Mouse (Mus musculus) urinary bladder, postnatal 25 days (tissue): Measurements from ENCODE around the gene F2.

Experiments used
- DNase-seq: peaks from one replicate; pipeline ENCODE4 v3.0.0; 2022; ENCODE audit warnings: low spot score

The F2 gene

GRCm38 (mm10) chr2:91636229-91636628 is at the start of gene F2:
F2 (minus strand) TSS chr2:91636414.
- DNase-seq: no peak

DNA sequence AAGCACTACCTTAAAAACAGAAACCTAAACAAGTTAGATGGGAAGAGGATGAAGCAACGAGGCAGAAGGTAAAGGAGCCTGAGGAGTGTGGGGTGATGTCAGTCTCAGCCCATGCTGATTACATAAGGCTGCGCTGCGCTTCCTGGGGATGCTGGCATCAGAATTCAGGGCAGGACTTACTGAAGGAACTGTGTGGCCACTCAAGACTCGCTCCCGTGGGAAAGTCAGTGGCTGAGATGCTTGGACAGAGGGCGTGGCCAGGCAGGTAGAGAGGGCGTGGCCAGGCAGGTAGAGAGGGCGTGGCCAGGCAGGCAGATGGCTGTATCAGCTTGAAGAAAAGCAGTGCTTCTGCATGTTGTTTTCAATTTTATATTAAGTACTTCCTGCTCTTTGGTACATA is 47.7 kb upstream of the F2 start:
- DNase-seq: no peak

DNA sequence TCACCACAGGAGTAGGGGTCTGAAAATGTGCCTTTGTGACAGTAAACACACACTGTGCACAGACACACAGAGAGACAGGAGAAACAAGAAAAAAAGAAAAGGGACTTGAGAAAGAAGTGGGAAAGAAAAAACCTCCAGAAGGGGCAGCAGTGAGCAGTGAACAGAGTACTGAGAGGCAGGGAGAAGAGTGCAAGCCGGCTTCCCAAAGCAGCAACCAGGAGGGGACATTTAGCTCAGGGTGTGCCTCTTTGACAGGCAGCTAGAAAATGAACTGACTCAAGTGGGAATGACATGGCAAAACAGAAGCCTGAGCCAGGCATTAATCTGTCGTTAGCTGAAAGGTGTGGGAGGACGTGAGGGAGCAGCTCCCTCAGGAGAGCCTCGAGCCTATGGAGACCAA is 46.6 kb upstream of the F2 start:
- DNase-seq: peak; percentile 28

DNA sequence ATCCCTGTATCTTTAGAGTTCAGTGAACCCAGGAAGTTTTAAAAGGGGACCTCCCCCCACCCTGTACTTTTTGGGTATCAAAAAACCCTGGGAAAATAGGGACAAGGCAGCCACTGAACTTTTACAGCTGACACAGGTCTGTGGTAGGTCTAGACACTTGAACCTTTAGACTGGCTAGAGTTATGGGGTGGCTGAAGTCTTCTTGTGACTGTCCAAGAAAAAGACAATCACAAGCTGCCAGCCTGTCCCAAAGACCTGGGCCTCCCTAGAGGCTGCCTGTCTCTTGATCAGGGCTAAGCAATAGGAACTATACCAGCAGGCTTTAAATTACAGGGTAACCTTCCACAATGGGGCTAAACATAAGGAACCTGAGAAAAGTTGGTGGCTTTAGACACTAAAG is 40.7 kb upstream of the F2 start:
- DNase-seq: no peak

- DNase-seq: no peak
Observed at GRCm38 (mm10) chr2:91676420-91676819, 40.2 kb upstream of the F2 start.

GRCm38 (mm10) chr2:91674895-91675294 is 38.7 kb upstream of the F2 start:
- no peak for DNase-seq

DNA sequence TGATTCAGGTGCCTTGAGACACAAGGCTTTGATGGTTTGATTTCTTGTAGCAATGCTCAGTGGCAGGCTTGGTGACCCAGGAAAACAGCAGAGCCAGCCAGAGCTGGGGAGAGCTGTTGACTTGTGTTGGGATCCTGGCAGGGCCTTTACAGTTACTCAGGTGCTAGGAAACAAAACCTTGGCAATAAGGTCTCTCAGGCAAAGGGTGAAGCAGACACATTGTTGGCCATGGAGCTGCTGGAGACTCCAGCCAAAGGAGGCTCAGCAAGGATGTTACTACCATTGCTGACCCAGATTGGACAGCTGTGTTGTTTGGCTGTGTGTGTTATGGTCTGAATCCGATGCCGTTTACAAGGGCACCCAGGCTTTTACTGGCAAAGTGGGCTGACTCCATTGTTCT is 37.4 kb upstream of the F2 start:
- no peak for DNase-seq

DNA sequence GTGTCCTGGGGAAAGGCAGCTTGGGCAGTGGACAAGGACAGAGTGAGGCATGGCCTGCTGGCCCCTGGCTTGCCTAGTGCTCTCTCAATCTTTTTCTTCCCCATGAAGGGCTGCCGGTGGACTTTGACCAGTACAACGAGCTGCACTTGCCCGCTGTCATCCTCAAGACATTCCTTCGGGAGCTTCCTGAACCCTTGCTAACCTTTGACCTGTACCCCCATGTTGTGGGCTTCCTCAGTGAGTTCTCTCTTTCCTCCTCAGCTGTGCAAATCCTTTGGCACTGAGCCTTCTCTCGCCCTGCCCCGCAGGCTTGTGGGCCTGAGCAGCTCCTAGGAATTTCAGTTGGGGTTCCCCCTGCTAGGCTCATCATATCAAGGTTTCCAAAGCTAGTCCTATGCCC is 33.8 kb upstream of the F2 start:
- no peak for DNase-seq

GRCm38 (mm10) chr2:91669326-91669725 is 33.1 kb upstream of the F2 start:
- DNase-seq: no peak

DNA sequence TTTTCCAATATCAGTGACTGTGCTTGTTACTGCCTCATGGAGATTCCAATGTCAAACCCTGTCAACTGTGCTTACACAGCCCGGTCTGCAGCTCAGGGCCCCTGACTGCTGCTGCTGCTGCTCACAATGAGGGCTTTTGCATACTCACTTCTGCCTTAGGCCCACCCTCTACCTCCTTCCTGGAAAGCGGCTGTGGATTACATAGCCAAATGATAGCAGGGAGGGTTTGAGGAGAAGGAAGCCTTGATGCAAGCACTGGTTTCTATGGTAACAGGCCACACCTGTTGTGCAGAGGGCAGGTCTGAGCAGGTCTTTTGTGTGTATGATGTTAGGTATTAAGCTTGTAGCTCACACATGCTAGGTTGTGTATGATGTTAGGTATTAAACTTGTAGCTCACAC is 31.5 kb upstream of the F2 start:
- no peak for DNase-seq

GRCm38 (mm10) chr2:91666386-91666910 is 30.2 kb upstream of the F2 start:
- DNase-seq: no peak

- no peak for DNase-seq
Observed at GRCm38 (mm10) chr2:91664780-91665179, 28.6 kb upstream of the F2 start.

- no peak for DNase-seq
Observed at GRCm38 (mm10) chr2:91660981-91661380, 24.8 kb upstream of the F2 start.

- DNase-seq: no peak
Observed at GRCm38 (mm10) chr2:91659657-91660056, 23.4 kb upstream of the F2 start.

DNA sequence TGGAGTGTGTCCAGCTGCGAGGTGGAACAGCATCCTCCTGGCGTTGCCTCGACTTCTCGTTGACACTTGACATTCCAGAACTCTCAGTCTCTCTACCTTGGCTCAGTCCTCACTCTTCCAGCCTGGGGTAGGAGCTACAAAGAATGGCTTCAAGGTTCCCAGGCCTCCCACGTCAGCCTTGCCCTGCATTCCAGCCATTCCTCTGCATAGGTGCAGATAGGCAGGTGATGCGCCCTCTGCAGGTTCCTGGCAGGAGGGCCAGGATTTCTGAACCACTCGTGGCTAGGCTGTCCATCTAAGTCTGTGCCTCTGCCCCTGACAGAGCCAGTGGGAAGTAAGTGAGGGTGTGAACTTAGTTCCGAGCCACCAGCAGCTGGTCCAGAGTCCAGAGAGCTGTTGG is 20.6 kb upstream of the F2 start:
- no peak for DNase-seq

- no peak for DNase-seq
Observed at GRCm38 (mm10) chr2:91655827-91656226, 19.6 kb upstream of the F2 start.

GRCm38 (mm10) chr2:91655388-91655787 is 19.2 kb upstream of the F2 start:
- no peak for DNase-seq

DNA sequence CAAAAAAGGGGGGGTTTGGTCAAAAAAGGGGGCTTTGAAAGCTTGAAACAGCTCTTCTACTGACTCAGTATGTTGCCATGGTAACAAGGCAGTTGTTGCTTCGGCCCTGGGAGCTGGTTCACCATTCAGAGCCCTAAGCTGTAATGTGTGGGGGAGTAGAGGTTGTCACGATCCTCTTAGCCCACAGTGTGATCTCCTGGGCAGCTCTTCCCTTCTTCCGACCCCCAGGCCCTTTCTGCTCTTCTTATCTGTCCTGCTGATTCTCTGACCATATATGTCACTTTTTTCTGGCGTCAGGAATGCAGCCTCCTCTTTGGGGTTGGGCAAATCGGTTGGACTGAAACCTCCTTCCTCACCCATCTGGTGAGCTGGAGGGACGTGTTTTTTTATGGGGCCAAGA is 16.6 kb upstream of the F2 start:
- no peak for DNase-seq

DNA sequence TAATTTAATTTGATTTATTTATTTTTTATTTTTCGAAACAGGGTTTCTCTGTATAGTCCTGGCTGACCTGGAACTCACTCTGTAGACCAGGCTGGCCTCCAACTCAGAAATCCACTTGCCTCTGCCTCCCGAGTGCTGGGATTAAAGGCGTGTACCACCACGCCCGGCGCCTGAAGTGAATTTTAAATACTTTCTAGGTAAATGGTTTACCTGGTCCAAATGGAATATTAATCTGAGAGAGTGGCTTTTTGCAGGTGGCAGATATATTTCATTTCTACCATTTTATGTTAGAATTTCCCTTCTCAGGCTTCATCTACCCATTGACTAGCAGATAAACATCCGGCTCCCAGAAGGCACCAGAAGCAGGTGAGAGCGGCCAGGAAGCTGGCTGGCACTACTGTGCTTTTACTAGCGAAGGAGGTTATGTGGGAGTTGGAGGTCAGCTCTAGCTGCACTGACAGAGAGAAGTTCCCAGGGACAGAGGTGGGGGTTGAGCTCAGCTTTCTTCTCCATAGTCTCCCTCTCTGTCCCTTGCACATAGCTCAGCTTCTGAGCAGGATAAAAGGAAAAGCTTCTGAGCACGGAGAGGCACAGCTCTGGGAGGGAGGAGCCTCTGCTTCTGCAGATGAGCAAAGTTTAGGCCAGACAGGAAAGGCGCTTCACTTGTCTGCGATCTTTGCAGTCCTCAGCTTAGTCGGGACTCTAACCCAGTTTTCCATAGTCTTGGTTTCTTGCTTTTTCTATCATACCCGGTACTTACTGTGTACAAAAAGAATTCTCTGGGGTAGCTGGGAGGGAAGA is 15.4 kb upstream of the F2 start:
- no peak for DNase-seq

DNA sequence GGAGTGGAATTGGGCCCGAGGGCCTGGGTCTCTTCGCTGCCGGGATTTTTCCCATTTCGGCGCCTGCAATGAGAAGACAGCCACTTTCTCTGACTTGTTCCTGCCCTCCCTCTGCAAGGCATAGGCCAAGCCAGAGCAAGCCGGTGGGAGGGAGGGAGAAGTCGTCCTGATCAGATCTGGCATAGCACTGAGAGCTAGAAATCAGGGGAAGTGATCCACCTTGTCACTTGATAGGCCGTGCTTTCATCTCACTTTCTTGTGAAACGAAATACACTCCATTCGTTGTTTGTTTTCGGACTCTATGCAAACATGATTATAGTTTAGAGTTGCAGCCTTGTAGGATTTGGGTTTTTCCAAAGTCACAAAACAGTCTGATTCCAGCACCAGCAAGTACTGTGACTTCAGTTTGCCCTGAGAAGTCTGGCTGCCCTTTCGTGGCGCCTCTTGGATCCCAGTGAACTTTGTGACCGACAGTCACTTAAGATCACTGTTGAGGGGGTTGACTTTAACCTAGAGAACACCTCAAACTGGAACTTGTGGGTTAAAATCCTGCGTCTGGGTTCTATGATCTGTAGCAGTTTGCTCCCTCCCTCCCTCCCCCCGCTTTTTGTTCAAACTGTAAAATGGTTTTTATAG is 14.3 kb upstream of the F2 start:
- no peak for DNase-seq

DNA sequence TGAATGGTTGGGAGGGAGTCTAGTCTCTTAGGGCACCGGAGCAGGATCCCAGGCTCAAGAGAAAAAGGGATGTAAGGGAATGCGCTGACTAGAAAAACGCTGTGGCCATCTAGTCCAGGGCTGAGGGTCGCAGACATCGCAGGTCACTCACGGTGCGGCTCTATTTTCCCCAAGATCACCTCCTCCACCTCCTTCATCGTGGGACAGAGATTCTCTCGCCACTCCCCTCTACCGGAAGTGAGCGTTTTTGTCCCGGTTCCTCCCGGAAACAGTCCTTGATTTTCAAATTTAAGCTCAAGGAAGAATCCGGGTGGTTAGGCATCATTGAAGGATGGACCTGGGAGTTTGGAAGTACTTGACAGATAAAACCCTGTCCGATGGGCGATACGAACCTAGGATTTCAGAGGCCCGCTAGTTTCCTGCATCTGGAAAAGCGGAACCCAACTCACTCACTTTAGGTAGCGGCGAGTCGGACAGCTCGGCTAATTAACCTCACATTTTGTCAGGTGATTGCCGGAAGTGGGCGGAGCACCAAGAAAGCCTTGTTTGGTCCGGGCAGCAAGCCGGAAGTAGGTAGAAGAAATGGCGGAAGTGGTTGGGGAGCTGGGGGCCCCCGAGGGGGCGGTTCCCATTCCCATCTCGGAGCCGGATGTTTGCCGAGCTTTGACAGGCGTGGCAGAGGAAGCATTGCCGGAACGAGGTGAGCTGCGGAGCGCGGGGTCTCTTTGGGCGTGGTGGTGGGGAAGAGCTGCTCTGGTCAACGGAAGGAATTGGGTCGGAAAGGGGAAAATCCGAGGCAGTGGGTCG is 13.5 kb upstream of the F2 start, which contains the start of the genes Zfp408 and Arhgap1:
Gene Zfp408 (minus strand): TSS at position 239 of the 807 bp plus-strand sequence.
Gene Arhgap1 (plus strand): TSS at position 308 of the 807 bp plus-strand sequence.
- peak; percentile 93 for DNase-seq

- DNase-seq: no peak
Observed at GRCm38 (mm10) chr2:91649152-91649551, 12.9 kb upstream of the F2 start.

DNA sequence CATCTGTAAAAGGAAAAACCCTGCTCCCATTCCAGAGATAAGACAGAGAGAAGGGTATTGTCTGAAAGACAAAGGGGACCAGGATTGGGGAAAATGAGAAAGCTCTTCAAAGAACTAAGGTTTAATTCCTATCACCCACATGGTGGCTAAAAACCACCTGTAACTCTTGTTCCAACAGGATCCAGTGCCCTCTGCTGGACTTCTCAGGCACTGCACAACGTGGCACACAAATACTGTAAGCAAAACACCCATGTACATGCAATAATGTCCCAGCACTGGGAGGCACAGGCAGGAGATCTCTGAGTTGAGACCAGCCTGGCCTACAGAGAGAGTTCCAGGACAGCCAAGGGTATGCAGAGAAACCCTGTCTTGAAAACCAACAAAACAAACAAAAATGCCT is 10.5 kb upstream of the F2 start:
- DNase-seq: no peak
